Mouse (Mus musculus): ENCODE measurements around the gene Syt8.
A peak's percentile ranks its signal among the peaks of the same experiment; 100 is the strongest.

Syt8 gene

GRCm38 (mm10) chr7:142408686-142409085, 26.0 kb upstream of the Syt8 start:
- no peak for DNase-seq (ENCODE audit: low read depth, low spot score)

GRCm38 (mm10) chr7:142409603-142410002, 25.0 kb upstream of the Syt8 start:
- DNase-seq (ENCODE audit: low read depth, low spot score), result no peak

GRCm38 (mm10) chr7:142413285-142413684, 21.4 kb upstream of the Syt8 start:
- DNase-seq (ENCODE audit: low read depth, low spot score), result no peak

GRCm38 (mm10) chr7:142415314-142415713, 19.3 kb upstream of the Syt8 start:
- DNase-seq (ENCODE audit: low read depth, low spot score), result no peak

- no peak for DNase-seq (ENCODE audit: low read depth, low spot score)
These were observed 18.4 kb upstream of the Syt8 start for GRCm38 (mm10) chr7:142416225-142416624.

GRCm38 (mm10) chr7:142418027-142418426, 16.6 kb upstream of the Syt8 start:
- DNase-seq (ENCODE audit: low read depth, low spot score), result no peak

GRCm38 (mm10) chr7:142418679-142419078, 16.0 kb upstream of the Syt8 start:
- no peak for DNase-seq (ENCODE audit: low read depth, low spot score)

- DNase-seq (ENCODE audit: low read depth, low spot score), result no peak
These were observed 14.8 kb upstream of the Syt8 start for GRCm38 (mm10) chr7:142419887-142420286.

GRCm38 (mm10) chr7:142421826-142422225, 12.8 kb upstream of the Syt8 start:
- DNase-seq (ENCODE audit: low read depth, low spot score), result no peak

- DNase-seq (ENCODE audit: low read depth, low spot score), result no peak
These were observed 8.9 kb upstream of the Syt8 start for GRCm38 (mm10) chr7:142425641-142426213.

- DNase-seq (ENCODE audit: low read depth, low spot score), result peak; percentile 60
These were observed 6.4 kb upstream of the Syt8 start for GRCm38 (mm10) chr7:142428213-142428612.

- no peak for DNase-seq (ENCODE audit: low read depth, low spot score)
These were observed 4.4 kb upstream of the Syt8 start for GRCm38 (mm10) chr7:142430160-142430678.

- DNase-seq (ENCODE audit: low read depth, low spot score), result no peak
These were observed 3.5 kb upstream of the Syt8 start for GRCm38 (mm10) chr7:142431106-142431505.

GRCm38 (mm10) chr7:142433623-142434022, 1.0 kb upstream of the Syt8 start:
- DNase-seq (ENCODE audit: low read depth, low spot score), result no peak

- DNase-seq (ENCODE audit: low read depth, low spot score), result no peak
These were observed 874 bp downstream of the Syt8 start for GRCm38 (mm10) chr7:142435524-142435923.

GRCm38 (mm10) chr7:142437324-142437723, 2.7 kb downstream of the Syt8 start:
- DNase-seq (ENCODE audit: low read depth, low spot score), result no peak

GRCm38 (mm10) chr7:142439966-142440365, 5.3 kb downstream of the Syt8 start:
- no peak for DNase-seq (ENCODE audit: low read depth, low spot score)

- peak; percentile 20 for DNase-seq (ENCODE audit: low read depth, low spot score)
These were observed 6.0 kb downstream of the Syt8 start for GRCm38 (mm10) chr7:142440657-142441114.

- DNase-seq (ENCODE audit: low read depth, low spot score), result no peak
These were observed 6.9 kb downstream of the Syt8 start, which contains the start of gene Tnni2 for GRCm38 (mm10) chr7:142441585-142441984. Gene Tnni2, plus strand, starts transcription at chr7:142441808.

- no peak for DNase-seq (ENCODE audit: low read depth, low spot score)
These were observed 7.6 kb downstream of the Syt8 start for GRCm38 (mm10) chr7:142442081-142442907.

GRCm38 (mm10) chr7:142442908-142443420, 8.3 kb downstream of the Syt8 start:
- no peak for DNase-seq (ENCODE audit: low read depth, low spot score)

GRCm38 (mm10) chr7:142443474-142443873, 8.8 kb downstream of the Syt8 start:
- no peak for DNase-seq (ENCODE audit: low read depth, low spot score)

GRCm38 (mm10) chr7:142444171-142444570, 9.5 kb downstream of the Syt8 start:
- no peak for DNase-seq (ENCODE audit: low read depth, low spot score)
